8 mouse cellular contexts compared by ENCODE assay signal in the genomic region with DNA sequence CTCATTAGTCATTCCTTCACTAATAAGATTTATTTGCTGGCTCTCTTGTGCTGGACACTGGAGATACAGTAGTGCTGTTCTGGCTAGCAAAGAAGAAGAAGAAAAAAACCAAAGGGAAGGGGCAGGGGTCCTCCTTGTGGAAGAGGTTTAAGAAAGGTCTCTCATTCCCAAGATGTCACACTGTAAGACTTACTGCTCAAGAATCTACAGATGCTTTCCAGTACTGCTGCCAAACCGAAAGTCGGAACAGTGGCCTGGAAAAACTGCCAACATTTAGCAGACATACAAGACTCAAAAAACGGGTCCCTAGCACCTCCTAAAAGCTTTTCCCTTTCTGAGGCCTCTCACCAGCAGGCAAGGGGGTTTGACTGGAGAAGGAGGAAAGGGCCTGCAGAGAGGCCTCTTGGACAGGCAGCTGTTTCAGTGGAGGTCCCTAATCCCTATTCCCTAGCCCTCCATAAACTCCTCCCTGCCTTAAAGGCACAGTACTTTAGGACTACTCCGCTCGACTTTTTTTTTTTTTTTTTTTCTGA. TPM values are rescaled to one million over a fixed set of nuclear protein-coding genes. Genes with fewer than 3 reads are reported as not detected.
DNase-seq lines count a peak whose midpoint lies in the region; ATAC-seq lines count a peak whose summit lies in the region.

No protein-coding gene starts in this region.

- WGBS in hindbrain, embryonic 13.5 days = 31% methylated on average over 5 of the region's 5 CpGs

- no peaks in the 10 kb centered on the region for H3K27me3 ChIP-seq in hindbrain, embryonic 13.5 days

- ATAC-seq in frontal cortex, adult (ENCODE audit: low TSS enrichment) = peak; percentile 86
- 0 out of 2 replicates have a peak, but pooled peaks have one; percentile 43 for ATAC-seq in hindbrain, embryonic 13.5 days (ENCODE audit: low FRiP score)

- peak; percentile 9 for DNase-seq in CD4-positive helper T cell, adult 2 months (ENCODE audit: low read depth, low spot score)
- DNase-seq in adrenal gland, postnatal 25 days = peak; percentile 20
- DNase-seq in layer of hippocampus, postnatal 36 days = peak; percentile 4
- peak; percentile 43 to 69 for DNase-seq in lung, postnatal 4 days
- DNase-seq in right cerebral cortex, postnatal 25 days = peak; percentile 6
- no peak for DNase-seq in spleen, adult 12 weeks (ENCODE audit: low spot score)

- no peak overlapping the region for H3K9ac ChIP-seq in hindbrain, embryonic 13.5 days

- no peaks in the 10 kb centered on the region for H3K9me3 ChIP-seq in hindbrain, embryonic 13.5 days

- H3K4me1 ChIP-seq in hindbrain, embryonic 13.5 days (replicated peaks) = no peaks in the 10 kb centered on the region

- no peak overlapping the region for H3K4me2 ChIP-seq in hindbrain, embryonic 13.5 days

- H3K36me3 ChIP-seq in hindbrain, embryonic 13.5 days = no peaks in the 10 kb centered on the region

- no peak overlapping the region for H3K4me3 ChIP-seq in hindbrain, embryonic 13.5 days

- H3K27ac ChIP-seq in hindbrain, embryonic 13.5 days = no peak overlapping the region

RNA-seq across cellular contexts. Expression of a gene that starts 45.9 kb away (rescaled TPM):
- total RNA-seq in adrenal gland, postnatal 25 days (2021) = 472 and 534 TPM in 2 replicates
- 587 and 603 TPM in 2 replicates for polyA plus RNA-seq in hindbrain, embryonic 13.5 days (2015; fragmentation: Nextera tagmentation; extraction: Ambion mirVana)
- 100 to 1,000 TPM; 280 to 313 TPM for total RNA-seq in layer of hippocampus, postnatal 36 days (2021)
